Mouse (Mus musculus): ENCODE measurements around the gene Gm17617. TPM values are rescaled to one million over a fixed set of nuclear protein-coding genes. Genes with fewer than 3 reads are reported as not detected.

Gm17617 gene
- polyA plus RNA-seq, 1 experiment from 2014 or later = not detected

DNA sequence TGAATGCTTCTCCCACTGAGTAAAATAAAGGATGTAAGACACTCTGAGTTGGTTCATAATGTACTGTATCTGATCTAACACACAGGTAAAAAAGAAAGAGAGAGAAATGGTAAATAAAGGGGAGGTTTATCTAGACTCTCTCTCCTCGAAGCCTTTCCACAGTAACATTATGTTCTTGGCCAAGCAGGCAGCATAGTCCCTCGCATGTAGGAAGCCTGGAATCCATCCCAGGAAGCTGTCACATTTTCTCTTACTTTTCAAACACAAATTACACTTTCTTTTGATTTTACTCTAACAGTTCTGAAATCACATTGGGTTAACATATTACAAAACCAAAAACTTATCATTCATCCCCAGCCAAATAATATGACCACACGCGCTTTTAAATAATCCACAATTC lies 40.8 kb downstream of the Gm17617 start:
- WGBS = 67% methylated on average over 4 of the region's 4 CpGs
- no peaks in the 10 kb centered on the region for H3K4me1 ChIP-seq
- H3K27ac ChIP-seq = no peak overlapping the region
- no peaks in the 10 kb centered on the region for H3K9me3 ChIP-seq
- no peak overlapping the region for H3K4me2 ChIP-seq
- ATAC-seq (ENCODE audit: borderline replicate concordance, extremely low read depth, low FRiP score, low TSS enrichment) = no peak
- H3K27me3 ChIP-seq = no peaks in the 10 kb centered on the region
- no peak overlapping the region for H3K4me3 ChIP-seq
- H3K9ac ChIP-seq = no peak overlapping the region
- H3K36me3 ChIP-seq = peaks cover 8% of the 10 kb centered on the region

Other genes starting within 250 kb of the Gm17617 start
- gene Unc5a, start 184.1 kb downstream of the Gm17617 start, polyA plus RNA-seq (2015; fragmentation: Nextera tagmentation; extraction: Ambion mirVana) = 4.2 and 5.0 TPM in 2 replicates
- gene Hk3, start 112.2 kb downstream of the Gm17617 start, polyA plus RNA-seq (2015; fragmentation: Nextera tagmentation; extraction: Ambion mirVana) = 1.0 and 1.2 TPM in 2 replicates
- 23.2 and 26.3 TPM in 2 replicates for gene Uimc1, start 33.2 kb downstream of the Gm17617 start, polyA plus RNA-seq (2015; fragmentation: Nextera tagmentation; extraction: Ambion mirVana)
- gene Zfp346, start 28.2 kb downstream of the Gm17617 start, polyA plus RNA-seq (2015; fragmentation: Nextera tagmentation; extraction: Ambion mirVana) = 19.5 and 20.1 TPM in 2 replicates
- 19.9 and 20.2 TPM in 2 replicates for gene Fgfr4, start 19.1 kb upstream of the Gm17617 start, polyA plus RNA-seq (2015; fragmentation: Nextera tagmentation; extraction: Ambion mirVana)
- 61.0 and 61.7 TPM in 2 replicates for gene Nsd1, start 76.2 kb upstream of the Gm17617 start, polyA plus RNA-seq (2015; fragmentation: Nextera tagmentation; extraction: Ambion mirVana)
- 489 and 499 TPM in 2 replicates for gene Prelid1, start 187.0 kb upstream of the Gm17617 start, polyA plus RNA-seq (2015; fragmentation: Nextera tagmentation; extraction: Ambion mirVana)
- 83.7 and 87.6 TPM in 2 replicates for gene Rab24, start 188.4 kb upstream of the Gm17617 start, polyA plus RNA-seq (2015; fragmentation: Nextera tagmentation; extraction: Ambion mirVana)
- gene Mxd3, start 196.3 kb upstream of the Gm17617 start, polyA plus RNA-seq (2015; fragmentation: Nextera tagmentation; extraction: Ambion mirVana) = 47.2 and 47.5 TPM in 2 replicates
- gene Lman2, start 229.2 kb upstream of the Gm17617 start, polyA plus RNA-seq (2015; fragmentation: Nextera tagmentation; extraction: Ambion mirVana) = 111 and 112 TPM in 2 replicates
- 1.2 and 1.3 TPM in 2 replicates for gene Rgs14, start 236.2 kb upstream of the Gm17617 start, polyA plus RNA-seq (2015; fragmentation: Nextera tagmentation; extraction: Ambion mirVana)